Mouse (Mus musculus) R1 (cell line): Measurements from ENCODE around the gene Hk1.
A peak's percentile ranks its signal among the peaks of the same experiment; 100 is the strongest.

ENCODE experiments used
- DNase-seq: peaks from one replicate; pipeline ENCODE4 v3.0.0-alpha.2; 2018; ENCODE audit warnings: low read depth, low spot score

Hk1 gene

DNA sequence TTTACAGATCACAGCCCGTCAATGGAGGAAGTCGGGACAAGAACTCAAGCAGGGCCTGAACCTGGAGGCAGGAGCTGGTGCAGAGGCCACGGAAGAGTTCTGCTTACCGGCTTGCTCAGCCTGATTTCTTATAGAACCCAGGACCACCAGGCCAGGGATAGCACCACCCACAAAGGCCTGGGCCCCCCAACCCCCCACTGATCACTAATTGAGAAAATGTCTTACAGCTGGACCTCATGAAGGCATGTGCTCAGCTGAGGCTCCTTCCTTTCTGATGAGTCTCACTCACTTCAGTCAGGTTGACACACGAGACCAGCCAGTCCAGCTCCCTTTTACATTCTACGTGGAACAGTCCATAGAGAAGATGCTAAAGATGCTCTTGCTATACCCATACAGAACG, 153.9 kb downstream of the Hk1 start:
- DNase-seq, result no peak

DNA sequence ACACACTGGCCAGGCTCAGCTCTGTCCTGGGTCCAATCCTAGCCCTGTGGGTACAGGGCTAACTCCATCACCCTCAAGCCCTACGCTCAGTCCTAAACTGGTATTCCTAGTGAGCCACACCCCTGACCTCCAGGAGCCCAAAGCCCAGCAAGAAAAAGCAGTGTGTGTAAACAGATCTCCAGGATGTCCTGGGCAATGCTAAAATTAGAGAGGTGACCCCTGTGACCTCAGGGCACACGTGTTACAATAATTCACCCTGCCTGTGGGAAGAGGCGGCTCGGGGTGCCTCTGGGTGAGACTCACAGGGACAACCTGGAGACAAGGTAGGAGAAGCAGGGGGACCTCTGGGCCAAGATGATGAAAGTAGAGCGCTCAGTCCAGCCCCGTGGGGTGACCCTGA, 155.5 kb downstream of the Hk1 start:
- no peak for DNase-seq

DNA sequence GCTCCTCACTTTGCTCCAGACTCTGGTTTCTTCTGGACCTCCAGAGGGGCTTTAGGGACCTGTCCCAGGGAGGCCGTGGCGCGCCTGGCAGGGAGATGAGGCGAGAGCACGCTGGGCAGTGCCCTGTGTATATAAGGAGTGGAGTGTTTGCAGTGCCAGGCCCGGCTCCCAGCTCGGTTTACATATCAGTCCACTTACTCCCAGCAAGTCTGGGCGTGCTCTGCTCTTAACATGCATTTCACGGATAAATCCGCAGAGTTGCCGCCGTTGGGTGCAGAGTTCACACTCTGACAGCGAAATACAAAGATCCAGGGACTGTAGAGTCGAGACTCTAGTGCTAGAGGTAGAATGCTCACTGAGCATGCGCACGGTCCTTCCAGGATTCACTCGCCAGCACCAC, 156.9 kb downstream of the Hk1 start:
- peak; percentile 39 for DNase-seq

DNA sequence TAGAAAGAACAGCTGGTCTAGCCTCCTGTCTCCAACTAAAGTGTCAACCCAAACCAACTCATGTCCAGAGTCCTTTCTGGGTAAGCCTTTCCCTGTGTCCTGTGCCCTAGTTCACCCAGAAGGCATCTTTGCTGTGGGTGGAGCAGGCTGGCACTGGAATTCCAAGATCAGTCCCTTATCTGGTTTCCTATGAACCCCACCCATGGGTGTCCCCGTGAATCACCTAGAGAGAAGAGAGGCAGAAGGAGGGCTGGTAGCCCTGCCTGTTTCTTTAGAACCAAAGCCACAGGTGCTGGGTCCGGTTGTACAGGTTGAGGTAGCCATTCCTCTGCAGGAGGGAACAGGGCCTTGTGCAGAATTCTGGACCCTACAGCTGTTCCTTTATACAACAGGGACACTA, 158.1 kb downstream of the Hk1 start:
- DNase-seq, result no peak

DNA sequence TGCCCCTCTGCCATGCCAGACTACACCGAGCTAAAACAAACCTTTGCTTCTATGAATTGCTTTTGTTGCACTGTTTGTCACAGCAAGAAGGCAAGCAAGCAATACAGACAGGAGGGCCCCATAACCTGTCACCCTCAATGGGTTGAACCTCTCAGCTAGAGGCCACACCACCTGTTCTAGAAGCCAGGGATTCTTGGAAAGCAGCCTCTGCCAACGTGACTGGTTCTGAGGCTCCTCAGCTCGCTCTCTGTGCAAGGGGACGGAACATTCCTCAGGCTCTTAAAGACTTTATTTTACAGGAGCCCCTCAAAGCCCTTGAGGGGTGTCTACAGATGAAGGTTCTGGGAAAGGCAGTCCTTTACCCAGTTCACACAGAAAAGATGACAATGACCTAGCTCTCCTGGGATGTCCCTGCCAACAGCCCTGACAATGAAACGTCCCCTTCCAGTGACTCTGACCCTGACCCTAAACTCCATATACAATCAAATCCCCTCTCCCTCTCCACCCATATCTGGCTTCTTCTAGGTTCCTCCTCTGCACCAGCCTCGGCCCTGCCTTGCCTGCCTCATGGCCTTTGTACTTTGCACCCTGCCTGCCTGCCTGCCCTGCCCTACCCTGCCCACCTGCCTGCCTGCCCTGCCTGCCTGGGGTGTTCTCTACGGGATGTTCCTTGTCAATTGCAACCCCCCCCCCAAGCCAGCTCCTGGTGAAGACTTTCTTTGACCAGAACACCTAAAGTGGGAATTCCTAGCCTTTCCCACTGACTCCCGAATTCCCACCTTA, 158.8 kb downstream of the Hk1 start:
- DNase-seq, result no peak
